Mouse (Mus musculus) kidney, embryonic 15.5 days (tissue): ENCODE measurements around the gene Midn. TPM values are rescaled to one million over a fixed set of nuclear protein-coding genes. Genes with fewer than 3 reads are reported as not detected.
A peak's percentile ranks its signal among the peaks of the same experiment; 100 is the strongest.

ENCODE experiments used
- ATAC-seq: fragments of 200-750 bp; cut with Nextera tagmentation; replicated peaks from 2 replicates; pipeline ENCODE4 v1.8.0; 2017; ENCODE audit warnings: moderate TSS enrichment; ENCODE audit not compliant: low FRiP score
- H3K27ac ChIP-seq: fragments of 300-500 bp; sonication (generic); 2 replicates; pipeline ENCODE4 v1.5.1; 2015; ENCODE audit warnings: mild to moderate bottlenecking, inconsistent platforms
- H3K27me3 ChIP-seq: fragments of 300-500 bp; sonication (generic); 2 replicates; pipeline ENCODE4 v1.6.1; 2015; ENCODE audit warnings: inconsistent platforms
- H3K36me3 ChIP-seq: fragments of 300-500 bp; sonication (generic); 2 replicates; pipeline ENCODE4 v1.6.1; 2015; ENCODE audit warnings: inconsistent platforms
- H3K4me1 ChIP-seq: fragments of 300-500 bp; sonication (generic); 2 replicates; pipeline ENCODE4 v1.6.1; 2015; ENCODE audit warnings: inconsistent platforms
- H3K4me2 ChIP-seq: fragments of 300-500 bp; sonication (generic); 2 replicates; pipeline ENCODE4 v1.6.1; 2015; ENCODE audit warnings: moderate library complexity, mild to moderate bottlenecking, inconsistent platforms
- H3K4me3 ChIP-seq: fragments of 300-500 bp; sonication (generic); replicated peaks from 2 replicates; pipeline ENCODE4 v1.5.1; 2015; ENCODE audit warnings: mild to moderate bottlenecking, inconsistent platforms
- H3K9ac ChIP-seq: fragments of 300-500 bp; sonication (generic); 2 replicates; pipeline ENCODE4 v1.6.1; 2015; ENCODE audit warnings: mild to moderate bottlenecking, inconsistent platforms
- H3K9me3 ChIP-seq: fragments of 300-500 bp; sonication (generic); replicated peaks from 2 replicates; pipeline ENCODE4 v1.6.1; 2016; ENCODE audit warnings: inconsistent platforms
- WGBS: fragments of 180-500 bp; shearing (Covaris S2); methylation state at CpG from one replicate; pipeline ENCODE4 v1.1.7; 2015; ENCODE audit warnings: mixed read lengths; 5-methylcytosine and 5-hydroxymethylcytosine counted together
- polyA plus RNA-seq: library from polyadenylated mRNA; unstranded; fragments of >200 nt; fragmentation: Nextera tagmentation; extraction: Ambion mirVana; gene quantifications from 2 replicates; pipeline ENCODE4 v1.2.1, GENCODE M21; 2015

Midn gene
- polyA plus RNA-seq, 1 experiment from 2014 or later: 18.8 TPM

- peaks cover 94% of the 10 kb centered on the region for H3K4me1 ChIP-seq
- H3K27ac ChIP-seq: peak overlapping the region; percentile 100
- H3K4me2 ChIP-seq: peak overlapping the region; percentile 17; the same call in 1 of the 2 replicates
- no peaks in the 10 kb centered on the region for H3K9me3 ChIP-seq
- H3K4me3 ChIP-seq: no peak overlapping the region
- no peaks in the 10 kb centered on the region for H3K27me3 ChIP-seq
- no peak for ATAC-seq
- 0 out of 2 replicates have a peak overlapping the region, but pooled peaks have one; percentile 14 for H3K9ac ChIP-seq
- WGBS: 75% methylated on average over 29 of the region's 29 CpGs
- peaks cover 65% of the 10 kb centered on the region for H3K36me3 ChIP-seq
Observed at GRCm38 (mm10) chr10:80156002-80156751, 8.1 kb downstream of the Midn start.

- Histone ChIP-seq H3K4me1 (peaks cover 96% of the 10 kb centered on the region), H3K27ac (peak overlapping the region; percentile 100), H3K27me3 (no peaks in the 10 kb centered on the region), H3K9me3 (no peaks in the 10 kb centered on the region), H3K4me2 (peak overlapping the region; percentile 17; the same call in 1 of the 2 replicates), H3K36me3 (peaks cover 60% of the 10 kb centered on the region), H3K9ac (0 out of 2 replicates have a peak overlapping the region, but pooled peaks have one; percentile 14), H3K4me3 (no peak overlapping the region)
- WGBS: 52% methylated on average over 7 of the region's 7 CpGs
- no peak for ATAC-seq
Observed at GRCm38 (mm10) chr10:80156752-80157053, 8.6 kb downstream of the Midn start.

GRCm38 (mm10) chr10:80157141-80157929 lies 9.3 kb downstream of the Midn start:
- Histone ChIP-seq H3K4me3 (no peak overlapping the region), H3K9me3 (no peaks in the 10 kb centered on the region), H3K9ac (peak overlapping the region; percentile 14; the same call in 1 of the 2 replicates), H3K4me2 (peak overlapping the region; percentile 15; the same call in 1 of the 2 replicates), H3K27ac (peak overlapping the region; percentile 100), H3K36me3 (peaks cover 54% of the 10 kb centered on the region), H3K27me3 (no peaks in the 10 kb centered on the region), H3K4me1 (peaks cover 96% of the 10 kb centered on the region)
- ATAC-seq: no peak
- 54% methylated on average over 15 of the region's 15 CpGs for WGBS

- Histone ChIP-seq H3K4me2 (peak overlapping the region; percentile 80), H3K4me1 (peaks cover 96% of the 10 kb centered on the region), H3K9me3 (no peaks in the 10 kb centered on the region), H3K27ac (peak overlapping the region; percentile 100), H3K36me3 (peaks cover 43% of the 10 kb centered on the region), H3K4me3 (peak overlapping the region; percentile 43; the same call in 1 of the 2 replicates), H3K9ac (no peak overlapping the region), H3K27me3 (no peaks in the 10 kb centered on the region)
- ATAC-seq: no peak
- 9% methylated on average over 18 of the region's 18 CpGs for WGBS
Observed at GRCm38 (mm10) chr10:80158307-80158986, 10.4 kb downstream of the Midn start.

- no peaks in the 10 kb centered on the region for H3K27me3 ChIP-seq
- WGBS: 3% methylated on average over 12 of the region's 12 CpGs
- H3K4me1 ChIP-seq: peaks cover 96% of the 10 kb centered on the region
- ATAC-seq: peak; percentile 2
- H3K27ac ChIP-seq: peak overlapping the region; percentile 100
- peak overlapping the region; percentile 80 for H3K4me2 ChIP-seq
- H3K9me3 ChIP-seq: no peaks in the 10 kb centered on the region
- peaks cover 36% of the 10 kb centered on the region for H3K36me3 ChIP-seq
- peak overlapping the region; percentile 30; the same call in 1 of the 2 replicates for H3K9ac ChIP-seq
- peak overlapping the region; percentile 43 for H3K4me3 ChIP-seq
Observed at GRCm38 (mm10) chr10:80159021-80159560, 11.0 kb downstream of the Midn start.

- H3K9ac ChIP-seq: peak overlapping the region; percentile 46; the same call in 1 of the 2 replicates
- no peaks in the 10 kb centered on the region for H3K9me3 ChIP-seq
- peak; percentile 81 for ATAC-seq
- peaks cover 96% of the 10 kb centered on the region for H3K4me1 ChIP-seq
- under 1% methylated on average over 55 of the region's 55 CpGs for WGBS
- H3K4me3 ChIP-seq: peak overlapping the region; percentile 43
- H3K4me2 ChIP-seq: peak overlapping the region; percentile 80
- H3K27ac ChIP-seq: peak overlapping the region; percentile 100
- no peaks in the 10 kb centered on the region for H3K27me3 ChIP-seq
- H3K36me3 ChIP-seq: peaks cover 29% of the 10 kb centered on the region
Observed at GRCm38 (mm10) chr10:80159561-80160454, 11.7 kb downstream of the Midn start.

GRCm38 (mm10) chr10:80160455-80161371 lies 12.6 kb downstream of the Midn start:
- H3K27ac ChIP-seq: peak overlapping the region; percentile 100
- peak; percentile 7 for ATAC-seq
- peak overlapping the region; percentile 80 for H3K4me2 ChIP-seq
- peak overlapping the region; percentile 43 for H3K4me3 ChIP-seq
- under 1% methylated on average over 33 of the region's 33 CpGs for WGBS
- no peaks in the 10 kb centered on the region for H3K9me3 ChIP-seq
- H3K4me1 ChIP-seq: peaks cover 96% of the 10 kb centered on the region
- H3K27me3 ChIP-seq: no peaks in the 10 kb centered on the region
- H3K9ac ChIP-seq: peak overlapping the region; percentile 46
- peaks cover 20% of the 10 kb centered on the region for H3K36me3 ChIP-seq

GRCm38 (mm10) chr10:80161522-80162242 lies 13.6 kb downstream of the Midn start:
- Histone ChIP-seq H3K4me3 (peak overlapping the region; percentile 43), H3K9me3 (no peaks in the 10 kb centered on the region), H3K27me3 (no peaks in the 10 kb centered on the region), H3K36me3 (peaks cover 10% of the 10 kb centered on the region), H3K27ac (peak overlapping the region; percentile 100), H3K4me1 (peaks cover 95% of the 10 kb centered on the region), H3K4me2 (peak overlapping the region; percentile 80), H3K9ac (peak overlapping the region; percentile 46; the same call in 1 of the 2 replicates)
- ATAC-seq: peak; percentile 20
- 3% methylated on average over 7 of the region's 7 CpGs for WGBS

GRCm38 (mm10) chr10:80162243-80162608 lies 14.2 kb downstream of the Midn start:
- ATAC-seq: no peak
- H3K9me3 ChIP-seq: no peaks in the 10 kb centered on the region
- peak overlapping the region; percentile 80 for H3K4me2 ChIP-seq
- H3K27ac ChIP-seq: peak overlapping the region; percentile 100
- no peak overlapping the region for H3K4me3 ChIP-seq
- H3K4me1 ChIP-seq: peaks cover 95% of the 10 kb centered on the region
- H3K9ac ChIP-seq: peak overlapping the region; percentile 46; the same call in 1 of the 2 replicates
- H3K36me3 ChIP-seq: peaks cover 5% of the 10 kb centered on the region
- no peaks in the 10 kb centered on the region for H3K27me3 ChIP-seq
- 66% methylated on average over 3 of the region's 3 CpGs for WGBS
